In the genomic region with DNA sequence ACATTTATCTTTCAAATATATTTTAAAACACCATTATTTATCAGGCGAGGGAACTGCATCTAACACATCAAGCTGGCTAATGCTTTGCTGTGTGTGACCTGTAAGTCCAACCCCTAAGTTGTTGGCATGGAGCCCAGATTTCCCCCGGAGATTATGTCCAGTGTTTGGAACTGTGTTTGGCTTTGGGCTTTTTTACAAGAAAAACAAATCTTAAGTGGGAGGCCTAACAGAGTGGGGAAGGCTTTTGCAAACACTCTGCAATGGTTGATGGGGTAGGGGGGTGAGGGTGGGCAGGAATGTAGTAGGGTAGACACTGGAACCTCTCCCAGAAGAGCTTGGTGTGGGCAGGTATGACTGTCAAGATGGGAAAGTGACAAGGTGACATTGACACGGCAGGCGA, we compare ENCODE assay signal across 7 mouse cellular contexts.
A peak's percentile ranks its signal among the peaks of the same experiment; 100 is the strongest.
DNase-seq lines count a peak whose midpoint lies in the region; ATAC-seq and TF ChIP-seq lines count a peak whose summit lies in the region.

No protein-coding gene starts in this region.

- H3K9ac ChIP-seq in forebrain, postnatal 0 days, result no peak overlapping the region

- no peak overlapping the region for H3K4me2 ChIP-seq in forebrain, postnatal 0 days (ENCODE audit: low read depth)

- TF ChIP-seq CTCF in forebrain, postnatal 0 days (IDR thresholded peaks at IDR 0.05; ENCODE audit: low read depth), result no peak

- no peaks in the 10 kb centered on the region for H3K27me3 ChIP-seq in forebrain, postnatal 0 days (ENCODE audit: insufficient read depth, low read length)

- H3K9me3 ChIP-seq in forebrain, postnatal 0 days (ENCODE audit: low read length), result no peaks in the 10 kb centered on the region

- H3K4me3 ChIP-seq in forebrain, postnatal 0 days (ENCODE audit: low read depth, low read length), result no peak overlapping the region

- H3K36me3 ChIP-seq in forebrain, postnatal 0 days (ENCODE audit: insufficient read depth), result peaks cover 66% of the 10 kb centered on the region

- no peak for ATAC-seq in forebrain, postnatal 0 days
- ATAC-seq in megakaryocyte progenitor cell, adult 5-6 weeks (replicated peaks; ENCODE audit: poor library complexity), result no peak

- H3K4me1 ChIP-seq in forebrain, postnatal 0 days (ENCODE audit: insufficient read depth), result no peaks in the 10 kb centered on the region

- no peak overlapping the region for H3K27ac ChIP-seq in forebrain, postnatal 0 days (ENCODE audit: low read depth, low read length)

- DNase-seq in 3T3-L1 (ENCODE audit: low read depth, low spot score) (peak; percentile 56), NIH3T3 (ENCODE audit: low read depth) (peak; percentile 48)
- peak; percentile 57 for DNase-seq in forebrain, postnatal 0 days
- DNase-seq in kidney, postnatal 14 days, result peak; percentile 90
- DNase-seq in retina, postnatal 1 day, result peak; percentile 73
- no peak for DNase-seq in spleen, adult 12 weeks (ENCODE audit: low spot score)

- WGBS in forebrain, postnatal 0 days, result 25% methylated on average over 4 of the region's 4 CpGs
